Mouse (Mus musculus): ENCODE results near the gene Map2k7. TPM values are rescaled to one million over a fixed set of nuclear protein-coding genes. Genes with fewer than 3 reads are reported as not detected.
"Not testable (repeated sequence)": the region's sequence is repeated elsewhere in the genome, so short reads cannot be mapped to it uniquely, and the experiment has no call there.

The Map2k7 gene
- polyA plus RNA-seq, 1 experiment from 2014 or later: 19.1 TPM

DNA sequence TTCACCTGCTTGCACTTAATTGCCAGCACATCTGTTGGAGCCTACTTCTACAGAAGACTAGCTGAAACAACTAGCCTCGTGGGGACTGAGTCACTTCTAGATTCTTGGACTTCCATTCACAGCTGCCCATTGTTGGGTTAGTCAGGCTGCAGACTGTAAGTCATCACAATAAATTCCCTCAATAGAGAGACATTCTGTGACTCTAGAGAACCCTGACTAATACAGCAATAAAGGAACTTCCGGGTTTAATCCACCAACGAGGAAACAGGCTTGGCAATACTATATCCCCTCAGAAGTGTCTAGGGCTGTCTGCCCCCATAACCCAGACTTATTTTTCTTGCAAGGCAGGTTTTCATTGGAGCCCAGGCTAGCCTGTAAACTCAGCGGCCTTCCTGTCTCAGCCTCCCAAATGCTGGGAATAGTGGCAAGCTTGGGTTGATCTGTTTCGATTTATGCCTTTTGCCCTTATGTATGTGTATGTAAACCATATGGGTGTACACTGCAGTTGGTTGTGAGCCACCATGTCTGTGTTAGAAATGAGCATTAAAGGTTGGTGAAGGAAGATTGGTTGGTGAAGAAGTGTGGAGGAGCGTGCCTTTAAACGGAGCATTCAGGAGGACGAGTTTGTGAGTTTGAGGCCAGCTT, 13.7 kb downstream of the Map2k7 start:
- Histone ChIP-seq H3K9me3 (ENCODE audit: control insufficient read depth, low read length) (no peaks in the 10 kb centered on the region), H3K4me1 (replicated peaks; ENCODE audit: control insufficient read depth, insufficient read depth, low read length) (peaks cover 13% of the 10 kb centered on the region), H3K36me3 (ENCODE audit: control insufficient read depth, insufficient read depth, low read length) (peaks cover 45% of the 10 kb centered on the region), H3K4me2 (ENCODE audit: low read length) (peak overlapping the region; percentile 64), H3K27me3 (replicated peaks; ENCODE audit: control insufficient read depth, insufficient read depth, low read length) (no peaks in the 10 kb centered on the region), H3K9ac (ENCODE audit: low read length) (peak overlapping the region; percentile 79), H3K27ac (ENCODE audit: low read depth) (no peak overlapping the region), H3K4me3 (ENCODE audit: low read depth, low read length) (peak overlapping the region; percentile 94)
- no peak for DNase-seq (ENCODE audit: low spot score)
- 44% methylated on average over 8 of the region's 8 CpGs for WGBS
- no peak for ATAC-seq (replicated peaks; ENCODE audit: low FRiP score, low TSS enrichment, low read depth)

GRCm38 (mm10) chr8:4252934-4253841, 14.6 kb downstream of the Map2k7 start, which contains the start of gene Snapc2:
Gene Snapc2, plus strand, starts transcription at chr8:4253080.
- peak within 1 kb of the TSS; percentile 86 for H3K27ac ChIP-seq (ENCODE audit: low read depth)
- H3K9me3 ChIP-seq (ENCODE audit: control insufficient read depth, low read length): no peaks in the 10 kb centered on the region
- peak within 1 kb of the TSS; percentile 79 for H3K9ac ChIP-seq (ENCODE audit: low read length)
- H3K4me3 ChIP-seq (ENCODE audit: low read depth, low read length): peak within 1 kb of the TSS; percentile 94
- peak within 1 kb of the TSS; percentile 64 for H3K4me2 ChIP-seq (ENCODE audit: low read length)
- H3K27me3 ChIP-seq (replicated peaks; ENCODE audit: control insufficient read depth, insufficient read depth, low read length): no peaks in the 10 kb centered on the region
- DNase-seq (ENCODE audit: low spot score) (peak; percentile 98), ATAC-seq (replicated peaks; ENCODE audit: low FRiP score, low TSS enrichment, low read depth) (peak; percentile 91)
- peaks cover 22% of the 10 kb centered on the region for H3K4me1 ChIP-seq (replicated peaks; ENCODE audit: control insufficient read depth, insufficient read depth, low read length)
- peaks cover 36% of the 10 kb centered on the region for H3K36me3 ChIP-seq (ENCODE audit: control insufficient read depth, insufficient read depth, low read length)
- WGBS: under 1% methylated on average over 68 of the region's 69 CpGs

DNA sequence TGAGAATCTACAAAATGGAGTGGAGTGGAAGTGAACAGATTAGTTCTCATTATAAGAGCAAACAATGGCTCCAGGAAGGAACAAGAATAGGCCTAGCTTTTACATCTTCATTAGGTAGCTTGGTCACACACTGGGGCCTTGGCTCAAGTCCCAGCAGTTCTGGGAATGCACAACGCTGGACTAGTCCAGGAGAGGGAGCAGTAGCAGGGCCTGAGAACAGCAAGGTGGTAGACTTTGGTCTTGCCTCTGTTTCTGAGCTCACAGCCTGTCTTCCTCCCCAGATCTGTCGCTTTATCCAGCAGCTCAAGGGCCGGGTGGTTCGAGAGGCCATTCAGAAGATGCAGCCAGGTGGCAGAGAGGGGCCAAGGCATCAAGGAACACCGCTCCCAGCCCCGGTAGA, 15.5 kb downstream of the Map2k7 start:
- no peaks in the 10 kb centered on the region for H3K27me3 ChIP-seq (replicated peaks; ENCODE audit: control insufficient read depth, insufficient read depth, low read length)
- WGBS: 67% methylated on average over 6 of the region's 6 CpGs
- DNase-seq (ENCODE audit: low spot score) (no peak), ATAC-seq (replicated peaks; ENCODE audit: low FRiP score, low TSS enrichment, low read depth) (no peak)
- peaks cover 34% of the 10 kb centered on the region for H3K36me3 ChIP-seq (ENCODE audit: control insufficient read depth, insufficient read depth, low read length)
- H3K4me1 ChIP-seq (replicated peaks; ENCODE audit: control insufficient read depth, insufficient read depth, low read length): peaks cover 22% of the 10 kb centered on the region
- no peak overlapping the region for H3K9ac ChIP-seq (ENCODE audit: low read length)
- peak overlapping the region; percentile 64 for H3K4me2 ChIP-seq (ENCODE audit: low read length)
- H3K27ac ChIP-seq (ENCODE audit: low read depth): no peak overlapping the region
- no peaks in the 10 kb centered on the region for H3K9me3 ChIP-seq (ENCODE audit: control insufficient read depth, low read length)
- H3K4me3 ChIP-seq (ENCODE audit: low read depth, low read length): peak overlapping the region; percentile 94

DNA sequence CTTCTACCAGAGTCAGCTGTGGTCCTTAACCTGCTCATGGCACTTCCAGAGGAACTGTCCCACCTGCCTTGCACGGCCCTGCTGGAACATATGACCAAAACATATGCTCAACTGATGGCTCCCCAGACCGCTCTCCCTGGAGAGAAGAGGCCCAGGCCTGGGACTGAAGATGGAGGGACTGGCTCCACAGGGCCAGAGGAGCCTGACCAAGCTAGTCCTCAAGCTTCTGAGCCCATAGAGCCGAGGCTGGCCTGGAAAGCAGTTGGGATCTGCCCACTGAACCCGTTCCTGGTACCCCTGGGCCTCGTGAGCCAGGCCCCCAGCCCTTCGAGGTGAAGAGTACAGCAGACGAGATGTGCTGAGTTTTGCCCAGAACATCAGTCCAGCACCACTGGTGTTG, 16.9 kb downstream of the Map2k7 start:
- 88% methylated on average over 7 of the region's 7 CpGs for WGBS
- Histone ChIP-seq H3K36me3 (ENCODE audit: control insufficient read depth, insufficient read depth, low read length) (peaks cover 33% of the 10 kb centered on the region), H3K4me1 (replicated peaks; ENCODE audit: control insufficient read depth, insufficient read depth, low read length) (peaks cover 28% of the 10 kb centered on the region)
- not testable (repeated sequence) for H3K27me3 ChIP-seq (replicated peaks; ENCODE audit: control insufficient read depth, insufficient read depth, low read length); DNase-seq (ENCODE audit: low spot score); H3K4me3 ChIP-seq (ENCODE audit: low read depth, low read length); H3K4me2 ChIP-seq (ENCODE audit: low read length); ATAC-seq (replicated peaks; ENCODE audit: low FRiP score, low TSS enrichment, low read depth); H3K9ac ChIP-seq (ENCODE audit: low read length); H3K27ac ChIP-seq (ENCODE audit: low read depth); H3K9me3 ChIP-seq (ENCODE audit: control insufficient read depth, low read length)

GRCm38 (mm10) chr8:4256911-4257310, 18.4 kb downstream of the Map2k7 start:
- no peak for ATAC-seq (replicated peaks; ENCODE audit: low FRiP score, low TSS enrichment, low read depth)
- Histone ChIP-seq H3K9ac (ENCODE audit: low read length) (no peak overlapping the region), H3K9me3 (ENCODE audit: control insufficient read depth, low read length) (no peaks in the 10 kb centered on the region), H3K27ac (ENCODE audit: low read depth) (peak overlapping the region; percentile 45), H3K27me3 (replicated peaks; ENCODE audit: control insufficient read depth, insufficient read depth, low read length) (no peaks in the 10 kb centered on the region), H3K36me3 (ENCODE audit: control insufficient read depth, insufficient read depth, low read length) (peaks cover 47% of the 10 kb centered on the region), H3K4me1 (replicated peaks; ENCODE audit: control insufficient read depth, insufficient read depth, low read length) (peaks cover 24% of the 10 kb centered on the region), H3K4me2 (ENCODE audit: low read length) (0 out of 2 replicates have a peak overlapping the region, but pooled peaks have one; percentile 11), H3K4me3 (ENCODE audit: low read depth, low read length) (no peak overlapping the region)
- WGBS: 55% methylated on average over 4 of the region's 4 CpGs
- no peak for DNase-seq (ENCODE audit: low spot score)

- peaks cover 51% of the 10 kb centered on the region for H3K36me3 ChIP-seq (ENCODE audit: control insufficient read depth, insufficient read depth, low read length)
- 80% methylated on average over 4 of the region's 4 CpGs for WGBS
Measured at GRCm38 (mm10) chr8:4257350-4257749, 18.8 kb downstream of the Map2k7 start.

GRCm38 (mm10) chr8:4258233-4258632, 19.7 kb downstream of the Map2k7 start:
- WGBS: 2% methylated on average over 35 of the region's 35 CpGs
- ATAC-seq (replicated peaks; ENCODE audit: low FRiP score, low TSS enrichment, low read depth): peak; percentile 64
- H3K4me2 ChIP-seq (ENCODE audit: low read length): peak overlapping the region; percentile 67
- H3K27ac ChIP-seq (ENCODE audit: low read depth): peak overlapping the region; percentile 83
- peak overlapping the region; percentile 89 for H3K4me3 ChIP-seq (ENCODE audit: low read depth, low read length)
- H3K9me3 ChIP-seq (ENCODE audit: control insufficient read depth, low read length): no peaks in the 10 kb centered on the region
- H3K27me3 ChIP-seq (replicated peaks; ENCODE audit: control insufficient read depth, insufficient read depth, low read length): no peaks in the 10 kb centered on the region
- peak; percentile 94 for DNase-seq (ENCODE audit: low spot score)
- H3K9ac ChIP-seq (ENCODE audit: low read length): peak overlapping the region; percentile 88
- H3K36me3 ChIP-seq (ENCODE audit: control insufficient read depth, insufficient read depth, low read length): peaks cover 60% of the 10 kb centered on the region
- H3K4me1 ChIP-seq (replicated peaks; ENCODE audit: control insufficient read depth, insufficient read depth, low read length): peaks cover 24% of the 10 kb centered on the region

More at GRCm38 (mm10) chr8:4257350-4257749, 18.8 kb downstream of the Map2k7 start:
- Histone ChIP-seq H3K4me2 (ENCODE audit: low read length) (peak overlapping the region; percentile 67; the same call in 1 of the 2 replicates), H3K27ac (ENCODE audit: low read depth) (peak overlapping the region; percentile 45), H3K9me3 (ENCODE audit: control insufficient read depth, low read length) (no peaks in the 10 kb centered on the region), H3K4me1 (replicated peaks; ENCODE audit: control insufficient read depth, insufficient read depth, low read length) (peaks cover 24% of the 10 kb centered on the region), H3K27me3 (replicated peaks; ENCODE audit: control insufficient read depth, insufficient read depth, low read length) (no peaks in the 10 kb centered on the region), H3K4me3 (ENCODE audit: low read depth, low read length) (no peak overlapping the region), H3K9ac (ENCODE audit: low read length) (no peak overlapping the region)
- ATAC-seq (replicated peaks; ENCODE audit: low FRiP score, low TSS enrichment, low read depth) (no peak), DNase-seq (ENCODE audit: low spot score) (no peak)

GRCm38 (mm10) chr8:4258678-4259077, 20.1 kb downstream of the Map2k7 start:
- Histone ChIP-seq H3K9me3 (ENCODE audit: control insufficient read depth, low read length) (no peaks in the 10 kb centered on the region), H3K9ac (ENCODE audit: low read length) (peak overlapping the region; percentile 88), H3K27ac (ENCODE audit: low read depth) (peak overlapping the region; percentile 83), H3K4me3 (ENCODE audit: low read depth, low read length) (peak overlapping the region; percentile 89), H3K36me3 (ENCODE audit: control insufficient read depth, insufficient read depth, low read length) (peaks cover 64% of the 10 kb centered on the region), H3K4me2 (ENCODE audit: low read length) (peak overlapping the region; percentile 67), H3K4me1 (replicated peaks; ENCODE audit: control insufficient read depth, insufficient read depth, low read length) (peaks cover 23% of the 10 kb centered on the region), H3K27me3 (replicated peaks; ENCODE audit: control insufficient read depth, insufficient read depth, low read length) (no peaks in the 10 kb centered on the region)
- WGBS: under 1% methylated on average over 32 of the region's 32 CpGs
- ATAC-seq (replicated peaks; ENCODE audit: low FRiP score, low TSS enrichment, low read depth): peak; percentile 79
- DNase-seq (ENCODE audit: low spot score): no peak
